Mouse (Mus musculus) small intestine, adult 2 months (tissue): ENCODE results near the gene Tmem211. TPM values are rescaled to one million over a fixed set of nuclear protein-coding genes. Genes with fewer than 3 reads are reported as not detected.

Experiments
- H3K27ac ChIP-seq: fragments of 200-500 bp; 2 replicates; pipeline ENCODE4 v1.5.1; 2012; ENCODE audit warnings: low read depth, low read length, control low read depth, inconsistent platforms; ENCODE audit not compliant: insufficient read depth
- H3K27me3 ChIP-seq: fragments of 200-500 bp; 2 replicates; pipeline ENCODE4 v1.6.1; 2012; ENCODE audit warnings: mild to moderate bottlenecking, moderate library complexity, low read length, inconsistent platforms; ENCODE audit not compliant: control insufficient read depth, insufficient read depth
- H3K36me3 ChIP-seq: fragments of 200-500 bp; 2 replicates; pipeline ENCODE4 v1.6.1; 2012; ENCODE audit warnings: mild to moderate bottlenecking, low read length, control low read depth, inconsistent platforms; ENCODE audit not compliant: control insufficient read depth, insufficient read depth
- H3K4me1 ChIP-seq: fragments of 200-500 bp; 2 replicates; pipeline ENCODE4 v1.6.1; 2012; ENCODE audit warnings: low read length, inconsistent platforms, mixed read lengths; ENCODE audit not compliant: control insufficient read depth, insufficient read depth, insufficient read length
- H3K4me3 ChIP-seq: fragments of 200-500 bp; 2 replicates; pipeline ENCODE4 v1.5.1; 2012; ENCODE audit warnings: low read depth, mild to moderate bottlenecking, control low read depth, inconsistent platforms, low read length, moderate library complexity
- CTCF ChIP-seq: fragments of 200-500 bp; IDR thresholded peaks from 2 replicates; pipeline ENCODE4 v1.5.1; 2012; ENCODE audit warnings: low read depth, mild to moderate bottlenecking, control low read depth, inconsistent platforms, low read length, moderate library complexity, mixed read lengths; ENCODE audit not compliant: insufficient replicate concordance, insufficient read length; ENCODE audit errors: extremely low read depth
- POLR2A ChIP-seq: fragments of 200-500 bp; IDR thresholded peaks from 2 replicates; pipeline ENCODE4 v1.6.1; 2012; ENCODE audit warnings: low read depth, mild to moderate bottlenecking, control low read depth, inconsistent platforms, low read length, moderate library complexity
- WGBS: fragments of 180-500 bp; shearing (Covaris S2); methylation state at CpG from one replicate; pipeline ENCODE4 v1.1.7; 2018; 5-methylcytosine and 5-hydroxymethylcytosine counted together
- polyA plus RNA-seq: library from polyadenylated mRNA; depleted of rRNA; stranded (reverse); fragments of >200 nt; gene quantifications from 2 replicates; pipeline ENCODE4 v1.2.3, GENCODE M21; 2012

Gene Tmem211
- polyA plus RNA-seq, 1 experiment: not detected

DNA sequence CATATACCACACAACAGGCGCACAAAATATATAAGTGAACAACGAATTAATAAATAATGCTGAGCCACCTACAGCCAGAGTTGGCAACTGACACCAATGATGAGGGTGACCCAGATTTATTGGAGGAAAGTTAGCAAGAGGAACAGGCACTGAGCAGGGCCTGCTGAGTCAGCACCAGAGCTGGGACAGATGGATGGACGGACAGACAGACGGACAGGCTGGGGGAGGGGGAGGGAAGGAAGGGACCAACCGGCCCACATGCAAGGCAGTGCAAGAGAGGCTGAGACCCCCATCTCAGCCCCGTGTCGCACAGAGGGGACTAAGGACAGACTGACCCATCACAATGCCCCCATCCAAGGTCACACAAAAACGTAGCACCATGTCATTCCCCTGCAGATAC, 12.7 kb upstream of the Tmem211 start:
- WGBS: 88% methylated on average over 8 of the region's 8 CpGs
- Histone ChIP-seq H3K27ac (no peak overlapping the region), H3K27me3 (no peaks in the 10 kb centered on the region), H3K4me1 (peaks cover 41% of the 10 kb centered on the region), H3K4me3 (peak overlapping the region; percentile 5; the same call in 1 of the 2 replicates), H3K36me3 (peaks cover 21% of the 10 kb centered on the region)
- no peak for TF ChIP-seq CTCF
- no peak for TF ChIP-seq POLR2A

DNA sequence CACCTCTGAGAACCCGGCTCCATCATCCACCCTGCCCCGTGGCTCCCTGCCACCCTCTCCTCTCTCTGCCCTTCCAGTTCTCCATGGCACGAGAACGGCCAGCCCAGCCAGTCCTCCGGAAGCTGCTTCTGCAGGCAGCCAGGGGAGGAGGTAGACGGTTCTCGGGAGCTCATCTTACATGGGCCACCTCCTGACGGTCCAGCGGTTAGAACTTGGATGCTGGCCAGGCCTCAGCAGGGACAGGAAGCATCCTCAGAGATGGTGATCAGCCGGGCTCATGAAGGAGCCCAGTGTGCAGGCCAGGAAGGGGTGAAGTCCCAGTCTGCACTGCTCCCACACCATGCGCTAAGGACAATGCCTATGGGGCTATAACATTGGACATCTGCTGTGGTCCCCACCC, 12.3 kb upstream of the Tmem211 start:
- WGBS: 54% methylated on average over 11 of the region's 11 CpGs
- H3K27me3 ChIP-seq: no peaks in the 10 kb centered on the region
- peaks cover 38% of the 10 kb centered on the region for H3K4me1 ChIP-seq
- peaks cover 21% of the 10 kb centered on the region for H3K36me3 ChIP-seq
- peak overlapping the region; percentile 5; the same call in 1 of the 2 replicates for H3K4me3 ChIP-seq
- no peak overlapping the region for H3K27ac ChIP-seq
- TF ChIP-seq CTCF (no peak), POLR2A (no peak)

DNA sequence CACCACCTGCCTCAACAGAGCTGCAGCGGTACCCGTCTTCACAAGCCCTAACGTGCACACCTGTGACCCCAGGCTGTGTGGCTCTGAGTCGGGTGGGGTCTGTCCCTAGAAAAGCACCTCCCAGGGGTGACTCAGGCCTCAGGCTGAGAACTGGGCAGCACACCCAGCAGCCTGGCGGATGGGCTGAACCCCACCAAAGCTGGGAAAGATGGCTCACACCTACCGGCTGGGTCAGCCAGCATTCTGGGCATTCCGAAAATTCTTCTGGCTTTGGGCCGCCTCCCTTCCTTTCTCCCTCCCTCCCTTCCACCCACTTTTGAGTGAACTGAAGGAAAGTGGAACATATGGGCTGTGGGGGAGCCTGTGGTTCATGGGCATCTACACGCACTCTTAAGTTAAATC, 11.1 kb upstream of the Tmem211 start:
- peaks cover 16% of the 10 kb centered on the region for H3K36me3 ChIP-seq
- H3K27ac ChIP-seq: no peak overlapping the region; the same call in 1 of the 2 replicates
- H3K27me3 ChIP-seq: no peaks in the 10 kb centered on the region
- TF ChIP-seq CTCF (no peak), POLR2A (no peak; the same call in 1 of the 2 replicates)
- 79% methylated on average over 9 of the region's 9 CpGs for WGBS
- H3K4me3 ChIP-seq: peak overlapping the region; percentile 90
- H3K4me1 ChIP-seq: peaks cover 30% of the 10 kb centered on the region

DNA sequence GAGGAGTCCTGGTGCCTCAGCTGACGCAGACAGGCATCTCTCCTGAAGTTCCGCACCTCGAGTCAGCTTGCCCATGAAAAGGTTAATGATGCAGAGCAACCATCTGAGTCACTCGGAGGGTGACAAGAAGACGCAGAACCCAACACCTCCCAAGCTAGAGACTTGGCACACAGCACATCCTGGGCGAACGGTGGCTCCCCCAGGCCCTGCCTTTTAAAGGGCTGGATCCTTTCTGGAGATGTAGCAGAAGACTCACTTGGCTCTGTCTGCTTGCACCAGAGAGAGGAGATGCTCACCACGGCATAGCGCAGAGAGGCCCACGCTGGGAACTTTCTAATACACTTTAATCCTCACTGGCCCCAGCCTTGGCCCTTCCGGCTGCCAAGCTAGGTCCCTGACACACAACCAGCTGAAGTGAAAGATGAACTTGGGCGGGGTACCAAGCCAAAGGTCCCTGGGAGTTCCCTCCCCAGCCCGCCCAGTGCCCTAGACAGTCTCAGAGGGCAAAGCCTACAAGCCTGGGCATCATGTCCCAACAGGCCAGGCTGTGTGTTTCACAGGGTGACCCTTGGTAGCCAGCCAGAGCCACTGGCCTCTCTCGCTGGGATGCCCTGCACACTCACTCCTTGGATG, 10.3 kb upstream of the Tmem211 start:
- peak overlapping the region; percentile 81 for H3K27ac ChIP-seq
- no peak for TF ChIP-seq CTCF
- TF ChIP-seq POLR2A: no peak; the same call in 1 of the 2 replicates
- H3K4me3 ChIP-seq: peak overlapping the region; percentile 90
- H3K36me3 ChIP-seq: peaks cover 16% of the 10 kb centered on the region
- WGBS: 31% methylated on average over 14 of the region's 14 CpGs
- H3K4me1 ChIP-seq: peaks cover 29% of the 10 kb centered on the region
- H3K27me3 ChIP-seq: no peaks in the 10 kb centered on the region

DNA sequence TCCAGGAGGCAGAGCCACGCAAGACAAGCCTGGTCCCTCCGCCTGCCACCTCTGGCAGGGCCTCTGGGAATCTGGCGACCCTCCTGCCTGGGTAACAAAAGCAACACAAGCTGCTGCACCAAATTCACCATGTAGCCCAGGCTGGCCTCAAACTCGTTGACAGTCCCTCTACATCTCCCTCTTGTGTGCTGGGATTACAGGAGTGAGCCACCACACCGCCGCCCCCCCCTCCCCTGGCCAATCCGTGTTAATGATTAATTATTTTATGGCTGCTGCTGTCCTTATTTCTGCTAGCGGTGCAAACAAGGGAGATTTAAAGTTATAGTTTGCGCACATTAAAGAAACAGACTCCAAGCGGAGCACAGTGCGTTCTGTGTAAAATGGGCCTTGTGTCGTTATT, 9.6 kb upstream of the Tmem211 start:
- peak overlapping the region; percentile 81 for H3K27ac ChIP-seq
- peaks cover 28% of the 10 kb centered on the region for H3K4me1 ChIP-seq
- TF ChIP-seq POLR2A: no peak
- H3K27me3 ChIP-seq: no peaks in the 10 kb centered on the region
- H3K4me3 ChIP-seq: peak overlapping the region; percentile 90
- WGBS: 32% methylated on average over 12 of the region's 12 CpGs
- H3K36me3 ChIP-seq: peaks cover 16% of the 10 kb centered on the region

DNA sequence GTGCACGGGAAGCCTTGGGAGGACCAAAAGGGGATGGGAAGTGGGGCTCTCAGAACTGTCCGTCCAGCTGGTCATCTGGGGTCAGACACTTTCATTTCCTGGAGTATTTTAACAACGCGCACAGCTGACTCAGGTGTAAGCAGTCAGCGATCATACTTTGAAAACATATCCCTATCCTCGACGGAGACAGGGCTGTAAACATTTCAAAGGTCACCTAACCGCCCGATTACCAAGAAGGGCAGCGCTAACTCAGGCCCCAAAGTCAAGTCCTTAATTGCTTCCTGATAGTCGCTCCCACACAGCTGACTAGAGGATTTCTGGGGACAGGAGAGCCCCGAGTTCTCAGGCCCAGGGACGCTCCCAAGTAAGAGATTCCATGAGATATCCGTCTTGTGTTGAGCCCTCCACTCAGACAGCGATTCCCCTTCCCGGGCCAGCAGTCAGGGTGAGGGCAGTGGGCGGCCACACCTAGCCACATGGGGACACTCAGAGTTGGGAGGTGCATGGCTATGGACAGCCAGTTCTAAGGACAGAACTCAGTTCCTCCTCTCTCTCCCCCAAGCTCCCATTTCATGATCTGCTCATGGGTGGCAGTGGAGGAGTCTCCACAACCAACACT, 8.0 kb upstream of the Tmem211 start:
- H3K4me1 ChIP-seq: peaks cover 24% of the 10 kb centered on the region
- 26% methylated on average over 17 of the region's 17 CpGs for WGBS
- peaks cover 4% of the 10 kb centered on the region; the same call in 1 of the 2 replicates for H3K36me3 ChIP-seq
- peak overlapping the region; percentile 98 for H3K27ac ChIP-seq
- peak overlapping the region; percentile 90 for H3K4me3 ChIP-seq
- H3K27me3 ChIP-seq: no peaks in the 10 kb centered on the region
- peak; percentile 40; the same call in 1 of the 2 replicates for TF ChIP-seq POLR2A
- TF ChIP-seq CTCF: no peak

DNA sequence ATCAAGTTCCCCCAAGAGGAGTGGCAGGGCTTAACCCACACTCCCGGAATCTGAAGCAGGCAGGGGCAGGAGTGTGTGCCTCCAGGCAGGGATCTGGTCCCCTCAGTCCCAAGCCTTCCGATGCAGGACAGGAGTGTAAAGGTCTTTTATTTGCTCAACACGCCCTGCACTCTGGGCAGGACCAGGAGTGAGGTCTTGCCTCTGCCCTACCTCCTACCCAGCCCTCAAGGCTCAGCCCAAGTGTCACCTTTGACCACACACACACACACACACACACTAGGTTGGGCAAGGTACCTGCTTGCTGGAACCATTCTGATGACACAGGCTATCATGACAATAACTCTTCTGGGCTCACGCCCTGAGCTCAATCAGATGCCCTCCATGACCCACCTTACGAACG, 7.3 kb upstream of the Tmem211 start:
- Histone ChIP-seq H3K4me3 (peak overlapping the region; percentile 90), H3K4me1 (peaks cover 20% of the 10 kb centered on the region), H3K36me3 (no peaks in the 10 kb centered on the region; the same call in 1 of the 2 replicates), H3K27ac (peak overlapping the region; percentile 98), H3K27me3 (no peaks in the 10 kb centered on the region)
- TF ChIP-seq CTCF: no peak
- peak; percentile 88; the same call in 1 of the 2 replicates for TF ChIP-seq POLR2A
- 32% methylated on average over 6 of the region's 6 CpGs for WGBS
